Mouse (Mus musculus): Measurements from ENCODE around the gene Tpcn1. TPM values are rescaled to one million over a fixed set of nuclear protein-coding genes. Genes with fewer than 3 reads are reported as not detected.

Gene Tpcn1
- total RNA-seq, 2 experiments from 2014 or later, result 147 to 199 TPM

DNA sequence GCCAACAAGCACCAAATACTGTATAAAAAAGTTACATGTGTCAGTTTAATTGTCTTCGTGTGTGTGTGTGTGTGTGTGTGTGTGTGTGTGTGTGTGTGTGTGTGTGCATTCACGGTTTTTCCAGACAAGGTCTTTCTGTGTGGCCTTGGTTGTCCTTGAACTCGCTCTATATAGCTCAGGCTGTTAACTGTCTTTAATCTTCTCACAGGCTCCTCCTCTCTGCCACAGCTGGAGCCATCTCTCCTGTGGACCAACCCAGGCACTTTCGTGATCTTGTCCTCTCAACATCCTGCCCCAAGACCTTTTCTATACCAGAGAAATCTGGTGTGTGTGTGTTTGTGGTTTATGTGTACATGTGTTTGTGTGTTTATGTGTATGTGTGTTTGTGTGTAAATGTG is 24.6 kb downstream of the Tpcn1 start:
- ATAC-seq (replicated peaks; ENCODE audit: low FRiP score, poor library complexity, severe bottlenecking), result no peak

DNA sequence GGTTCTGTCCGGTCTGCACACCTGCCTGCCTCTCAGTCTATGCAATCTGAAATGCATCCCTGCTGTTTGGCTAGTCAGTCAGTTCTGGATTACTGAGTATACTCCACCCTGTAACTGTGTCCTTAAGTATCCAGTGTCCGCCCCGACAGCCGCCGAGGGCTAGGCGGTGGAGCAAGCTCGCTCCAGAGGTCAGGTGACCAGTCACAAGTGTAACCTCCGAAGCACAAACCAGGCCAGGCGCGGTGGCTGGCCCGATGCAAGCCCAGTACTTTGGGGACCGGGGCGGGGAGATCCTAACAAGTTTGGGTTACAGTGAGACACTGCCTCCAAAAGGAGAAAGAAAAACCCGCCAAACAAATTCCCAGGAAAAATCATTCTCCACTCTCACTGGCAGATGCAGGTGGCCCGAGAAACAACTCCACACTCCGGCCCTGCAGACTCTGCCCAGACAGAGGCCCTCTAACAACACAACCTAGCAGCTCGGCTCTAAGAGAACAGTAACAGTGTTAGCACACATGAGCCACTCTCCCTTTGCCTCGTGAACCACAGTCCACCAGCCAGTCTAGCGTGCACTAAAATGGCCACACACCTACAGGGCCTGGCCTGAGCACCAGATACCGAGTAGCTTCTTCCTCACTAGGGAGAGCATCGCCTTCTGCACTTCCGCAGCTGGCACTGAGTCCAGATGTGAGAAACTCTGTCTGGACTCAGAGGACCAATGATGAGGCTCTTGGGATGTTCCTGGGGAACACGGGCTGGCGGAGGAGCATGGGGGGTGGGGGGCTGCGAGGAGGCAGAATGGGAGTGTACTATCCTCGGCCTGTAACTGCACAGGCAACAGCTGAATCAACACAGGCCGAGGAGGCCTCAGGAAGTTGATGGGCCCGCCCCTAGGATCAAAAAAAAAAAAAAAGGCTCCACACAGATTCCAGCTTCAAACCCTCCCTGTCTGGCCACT is 25.2 kb downstream of the Tpcn1 start:
- no peak for ATAC-seq (replicated peaks; ENCODE audit: low FRiP score, poor library complexity, severe bottlenecking)

DNA sequence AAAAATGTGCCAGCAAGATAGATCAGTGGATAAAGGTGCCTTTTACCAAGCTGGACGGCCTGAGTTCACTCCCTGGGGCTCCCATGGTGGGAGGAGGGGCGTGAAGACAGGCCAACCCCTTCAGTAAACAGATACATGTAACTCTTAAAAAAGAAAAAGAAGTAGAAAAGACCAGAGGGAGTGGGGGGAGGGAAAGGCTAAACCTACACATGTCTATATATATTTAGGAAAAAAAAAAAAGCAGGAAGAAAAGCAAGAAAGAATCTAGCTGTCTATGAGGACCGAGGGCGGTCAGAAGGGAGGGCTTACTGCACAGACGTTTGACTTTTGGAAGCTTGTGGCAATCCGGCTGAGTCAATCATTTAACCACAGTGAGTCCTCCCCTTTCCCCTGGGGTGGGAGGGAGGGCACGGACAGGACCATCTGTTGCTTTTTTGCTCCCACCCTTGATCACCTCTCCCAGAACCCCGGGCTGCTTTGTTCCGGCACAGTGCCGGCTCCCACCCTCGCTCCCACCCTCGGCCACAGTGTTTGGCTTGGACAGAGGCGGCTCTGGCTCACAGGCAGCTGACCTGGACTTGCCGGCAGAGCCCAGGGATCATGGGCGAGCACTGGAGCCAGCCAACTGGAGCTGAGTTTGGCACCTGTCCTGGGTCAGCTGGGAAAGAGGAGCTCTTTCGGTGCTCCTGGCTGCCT is 27.7 kb downstream of the Tpcn1 start:
- no peak for ATAC-seq (replicated peaks; ENCODE audit: low FRiP score, poor library complexity, severe bottlenecking)

DNA sequence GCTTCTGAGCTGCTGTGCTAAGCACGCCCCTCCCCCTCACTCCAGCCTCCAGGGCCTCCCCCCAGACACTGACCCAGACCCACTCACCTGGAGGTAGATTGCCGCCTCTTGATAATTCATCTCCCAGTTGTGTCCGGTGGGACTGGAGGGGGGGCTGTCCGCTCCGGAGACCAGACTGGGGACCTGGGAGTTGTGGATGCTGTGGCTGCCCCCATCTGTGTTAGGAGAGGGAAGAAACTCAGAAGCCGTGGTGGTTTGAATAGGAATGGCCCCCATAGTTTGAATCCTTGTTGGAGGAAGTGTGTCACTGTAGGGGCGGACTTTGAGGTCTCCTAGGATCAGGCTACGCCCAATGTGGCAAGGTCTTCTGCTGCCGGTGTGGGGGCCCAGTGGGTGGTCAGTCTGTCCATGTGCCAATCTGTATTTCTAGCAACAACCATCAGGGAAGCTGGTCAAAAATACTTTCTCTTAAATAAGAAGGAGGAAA is 28.3 kb downstream of the Tpcn1 start:
- ATAC-seq (replicated peaks; ENCODE audit: low FRiP score, poor library complexity, severe bottlenecking), result no peak

DNA sequence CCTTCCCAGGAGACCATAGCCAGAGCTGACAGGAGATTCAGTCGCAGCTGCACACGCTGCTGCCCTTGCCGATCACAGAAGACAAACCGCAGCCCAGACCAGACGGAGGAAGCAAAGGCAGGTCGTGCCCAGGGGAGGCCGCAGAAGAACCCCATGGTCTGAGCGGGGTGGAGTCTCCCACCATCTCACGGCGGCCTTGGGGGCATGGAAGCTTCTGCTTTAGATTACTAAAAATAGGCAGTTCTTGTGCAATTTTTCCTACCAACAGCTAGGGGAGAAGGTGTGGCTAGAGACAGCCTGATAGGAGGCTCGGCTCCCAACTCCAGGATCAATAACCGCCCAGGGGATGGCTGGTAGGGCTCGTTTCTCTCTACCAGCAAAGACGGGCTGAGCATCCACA is 29.7 kb downstream of the Tpcn1 start:
- no peak for ATAC-seq (replicated peaks; ENCODE audit: low FRiP score, poor library complexity, severe bottlenecking)

DNA sequence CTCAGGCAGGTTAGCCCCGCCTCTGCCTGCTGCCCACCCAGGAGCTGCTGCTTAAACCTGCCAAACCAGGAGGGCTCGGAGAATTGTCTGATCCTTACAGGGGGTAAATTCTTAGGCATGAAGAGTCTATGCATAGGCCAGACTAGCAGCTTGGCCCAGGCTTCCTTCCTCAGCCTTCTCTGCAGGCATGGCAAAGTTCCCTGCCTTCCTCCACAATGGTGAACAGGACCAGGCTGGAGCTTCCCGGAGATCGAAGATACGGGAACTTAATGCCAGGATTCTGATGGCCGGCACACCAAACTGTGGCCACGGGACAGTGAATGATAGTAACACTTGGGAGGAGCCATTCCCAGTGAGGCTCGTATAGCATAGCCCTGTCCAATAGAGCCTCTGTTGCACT is 30.4 kb downstream of the Tpcn1 start:
- no peak for ATAC-seq (replicated peaks; ENCODE audit: low FRiP score, poor library complexity, severe bottlenecking)

DNA sequence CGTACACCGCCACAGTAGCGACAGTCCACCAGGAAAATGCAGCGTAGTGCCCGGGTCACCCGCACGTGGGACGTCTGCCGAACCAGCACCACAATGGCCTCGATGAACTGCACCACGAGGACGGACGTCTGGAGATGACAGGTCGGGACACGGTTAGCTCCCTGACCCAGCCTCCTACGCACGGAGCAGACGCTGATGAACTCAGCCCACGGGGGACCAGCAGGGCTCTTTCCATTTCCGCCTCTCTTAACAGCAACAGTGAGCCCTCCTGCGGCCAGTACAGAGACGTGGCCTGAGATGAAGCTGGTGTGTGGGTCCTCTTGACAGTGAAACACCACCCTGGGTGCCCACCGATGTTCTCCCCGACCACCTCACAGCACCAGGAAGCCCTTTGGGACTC is 32.6 kb downstream of the Tpcn1 start:
- ATAC-seq (replicated peaks; ENCODE audit: low FRiP score, poor library complexity, severe bottlenecking), result no peak

DNA sequence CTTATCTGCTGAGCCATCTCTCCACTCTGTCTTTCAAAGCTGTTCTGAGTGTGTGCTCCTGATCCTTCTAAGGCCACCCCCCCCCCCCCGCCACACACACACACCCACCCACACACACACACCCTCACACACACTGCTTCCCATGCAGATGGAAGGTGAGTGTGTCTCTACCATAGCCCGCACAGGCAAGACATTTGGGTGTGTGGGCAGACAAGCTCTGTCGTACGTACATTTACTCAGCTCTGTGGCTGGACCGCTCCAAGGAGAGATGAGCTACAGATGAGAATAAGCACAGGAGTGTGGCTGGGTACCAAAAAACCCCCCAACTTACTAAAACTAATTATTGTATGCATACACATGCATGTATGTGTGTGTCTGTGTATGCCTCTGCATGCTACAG is 37.8 kb downstream of the Tpcn1 start:
- ATAC-seq (replicated peaks; ENCODE audit: low FRiP score, poor library complexity, severe bottlenecking), result no peak

DNA sequence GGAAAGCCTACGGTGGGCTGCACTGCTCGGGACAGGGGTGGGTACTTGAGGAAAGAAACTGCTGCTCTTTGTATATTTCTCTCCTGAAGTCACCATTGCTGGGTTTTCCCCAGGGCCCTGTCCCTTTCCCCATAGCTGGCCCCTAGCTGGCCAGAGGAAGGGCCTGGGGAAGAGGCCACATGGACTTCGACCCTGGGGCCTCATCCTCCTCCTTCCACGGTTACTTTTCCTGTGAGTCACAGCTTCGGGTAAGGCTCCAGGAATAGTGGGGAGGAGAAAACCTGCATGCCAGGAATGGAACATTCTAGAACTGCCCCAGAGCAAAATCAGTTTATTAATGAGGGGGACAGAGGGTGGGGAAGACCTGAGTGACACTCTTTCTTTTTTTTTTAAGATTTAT is 38.3 kb downstream of the Tpcn1 start:
- no peak for ATAC-seq (replicated peaks; ENCODE audit: low FRiP score, poor library complexity, severe bottlenecking)

DNA sequence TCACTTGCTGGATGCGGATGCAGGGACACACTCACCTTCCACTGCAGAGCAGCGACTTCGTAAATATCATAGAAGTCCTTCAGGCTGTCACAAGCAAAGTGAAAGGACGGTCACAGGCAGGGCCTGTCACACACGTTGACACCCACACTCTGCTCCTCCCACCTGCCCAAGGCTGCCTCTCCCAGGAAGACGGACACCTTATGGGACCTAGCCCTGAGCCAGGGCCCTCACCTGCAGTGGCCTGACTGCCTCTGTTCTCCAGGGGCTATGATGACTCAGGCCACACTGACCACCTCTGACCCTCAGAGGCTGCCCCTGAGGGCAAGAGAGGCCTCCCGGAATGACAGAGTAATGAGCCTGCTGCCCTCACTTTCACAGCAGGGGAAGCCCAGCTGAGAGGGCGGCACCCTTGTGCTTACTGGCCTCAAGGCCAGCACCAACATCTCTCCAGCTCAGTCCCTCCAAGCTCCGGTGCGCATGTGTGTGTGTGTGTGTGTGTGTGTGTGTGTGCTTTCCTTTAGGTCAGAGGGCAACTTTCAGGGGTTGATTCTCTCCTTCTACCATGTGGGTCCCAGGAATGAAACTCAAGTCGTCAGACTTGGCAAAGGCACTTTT is 40.1 kb downstream of the Tpcn1 start:
- no peak for ATAC-seq (replicated peaks; ENCODE audit: low FRiP score, poor library complexity, severe bottlenecking)

DNA sequence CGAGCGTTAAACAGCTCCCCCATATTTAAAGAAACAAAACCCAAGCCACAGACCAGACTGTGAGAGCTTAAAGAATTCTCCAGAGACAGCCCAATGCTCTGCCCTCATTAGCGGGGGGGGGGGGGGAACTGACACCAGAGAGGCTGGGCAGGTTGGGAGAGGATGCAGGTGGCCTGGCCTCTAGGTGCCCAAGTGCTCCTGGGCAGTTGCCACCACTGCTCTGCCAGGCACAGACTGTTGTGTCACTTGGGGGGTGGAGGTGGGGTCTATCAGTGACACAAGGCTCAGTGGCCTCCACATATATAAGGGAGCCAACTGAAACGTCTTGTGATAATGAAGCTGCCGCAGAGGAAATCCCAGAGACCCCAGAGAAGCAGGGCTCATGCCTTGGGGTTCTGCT is 51.8 kb downstream of the Tpcn1 start:
- no peak for ATAC-seq (replicated peaks; ENCODE audit: low FRiP score, poor library complexity, severe bottlenecking)

DNA sequence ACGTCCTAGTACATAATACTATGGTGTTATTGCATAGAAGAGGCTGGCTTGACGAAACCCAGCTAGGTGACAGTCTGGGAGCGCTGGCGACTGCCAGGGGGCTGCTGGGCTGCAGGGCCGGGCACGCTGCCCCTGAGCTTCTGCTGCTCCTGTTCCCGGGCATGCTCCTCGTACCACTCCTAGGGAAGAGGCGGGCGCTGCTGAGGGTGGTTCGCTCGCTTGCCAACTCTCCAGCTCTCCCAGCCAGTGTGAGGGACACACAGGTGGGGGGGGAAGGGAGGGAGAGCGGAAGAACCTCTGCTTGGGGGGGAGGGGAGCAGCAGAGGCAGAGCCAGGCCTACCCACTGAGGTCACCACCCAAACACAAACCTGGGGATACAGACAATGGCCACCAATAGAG is 52.4 kb downstream of the Tpcn1 start:
- no peak for ATAC-seq (replicated peaks; ENCODE audit: low FRiP score, poor library complexity, severe bottlenecking)

DNA sequence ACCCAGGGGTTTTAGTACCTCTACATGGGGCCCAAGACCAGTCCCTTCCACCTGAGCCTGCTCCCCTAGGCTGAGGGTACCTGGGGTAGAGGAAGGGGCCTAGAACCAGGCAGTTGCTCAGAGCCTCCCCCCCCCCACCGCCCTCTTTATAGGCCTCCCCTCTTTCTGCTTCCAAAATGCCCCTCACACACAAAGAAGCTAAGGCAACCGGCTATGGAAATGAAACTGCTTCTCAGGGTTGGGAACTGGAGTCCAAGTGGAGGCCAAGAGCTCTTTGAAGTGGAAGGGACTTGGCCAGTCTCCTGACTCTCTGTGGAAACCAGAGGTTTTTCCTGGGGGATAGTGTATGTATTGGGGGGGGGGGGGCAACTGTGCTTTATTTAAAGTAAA is 53.8 kb downstream of the Tpcn1 start:
- no peak for ATAC-seq (replicated peaks; ENCODE audit: low FRiP score, poor library complexity, severe bottlenecking)

DNA sequence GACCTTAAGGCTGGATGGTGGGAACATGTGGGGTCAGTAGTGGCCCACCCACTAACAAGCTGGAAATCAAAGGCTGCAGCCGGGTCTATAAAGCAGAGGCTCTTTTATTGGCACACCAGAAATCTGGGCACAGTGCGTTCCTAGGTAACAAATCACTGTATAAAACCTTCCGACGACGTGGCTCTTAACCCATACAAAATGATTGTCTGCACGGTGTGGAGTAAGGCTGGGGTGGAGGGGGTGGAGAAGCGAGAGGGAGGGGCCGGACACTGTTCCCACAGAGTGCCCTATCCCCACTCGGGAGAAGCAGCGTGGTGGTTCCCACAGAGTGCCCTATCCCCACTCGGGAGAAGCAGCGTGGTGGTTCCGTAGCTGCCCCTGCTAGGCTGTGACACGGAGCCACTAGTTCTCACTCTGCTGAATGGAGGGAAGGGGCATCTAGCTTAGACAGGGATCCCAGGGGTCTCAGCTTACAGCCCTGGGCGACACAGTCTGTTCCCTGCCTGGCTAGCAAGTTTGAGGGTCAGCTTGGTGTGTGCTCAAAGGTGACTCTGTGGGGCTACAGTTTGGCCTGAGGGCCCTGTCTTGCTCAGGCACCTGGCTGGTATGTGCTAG is 54.3 kb downstream of the Tpcn1 start:
- ATAC-seq (replicated peaks; ENCODE audit: low FRiP score, poor library complexity, severe bottlenecking), result no peak

DNA sequence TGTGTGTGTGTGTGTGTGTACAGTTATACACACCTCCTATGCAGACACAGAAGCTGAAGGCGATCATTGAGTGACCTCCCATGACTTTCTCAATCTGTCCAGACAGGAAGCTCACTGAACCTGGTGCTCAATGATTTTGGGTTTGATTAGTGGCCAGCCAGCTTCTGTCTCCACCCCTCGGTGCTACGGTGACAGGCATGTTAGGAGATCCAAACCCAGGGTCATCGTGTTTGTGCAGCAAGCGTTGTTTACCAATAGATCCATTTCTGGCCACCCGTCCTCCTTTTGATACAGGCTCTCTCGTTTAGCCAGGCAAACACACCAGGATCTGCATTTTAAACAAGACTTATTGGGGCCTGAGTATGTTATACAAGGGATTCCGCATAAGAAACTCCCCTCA is 56.8 kb downstream of the Tpcn1 start:
- no peak for ATAC-seq (replicated peaks; ENCODE audit: low FRiP score, poor library complexity, severe bottlenecking)

DNA sequence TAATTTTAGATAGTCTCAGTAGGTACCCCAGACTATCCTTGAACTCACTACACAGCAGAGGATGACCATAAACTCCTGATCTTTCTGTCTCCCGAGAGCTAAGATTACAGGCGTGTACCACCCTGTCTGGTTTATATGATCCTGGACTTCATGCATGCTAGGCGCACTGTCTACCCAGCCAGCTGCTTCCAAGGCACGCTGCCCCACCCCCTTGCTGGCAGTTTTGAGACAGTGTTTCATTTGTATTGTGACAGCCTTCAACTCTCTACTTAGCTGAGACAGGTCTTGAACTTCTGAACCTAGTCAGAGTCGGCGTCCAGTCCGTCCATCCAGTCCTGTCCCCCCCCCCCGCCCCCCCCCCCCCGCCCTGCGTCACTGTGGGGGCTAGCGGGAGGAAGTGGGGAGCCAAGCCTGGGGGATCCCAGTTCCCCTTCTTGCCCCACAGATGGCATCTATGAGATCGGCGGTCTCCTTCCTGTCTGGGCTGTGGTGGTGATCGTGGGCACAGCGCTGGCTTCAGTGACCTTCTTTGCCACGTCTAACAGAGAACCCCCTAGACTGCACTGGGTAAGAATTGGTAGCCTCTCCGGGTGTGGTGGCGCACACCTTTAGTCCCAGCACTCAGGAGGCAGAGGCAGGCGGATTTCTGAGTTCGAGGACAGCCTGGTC is 61.0 kb downstream of the Tpcn1 start:
- no peak for ATAC-seq (replicated peaks; ENCODE audit: low FRiP score, poor library complexity, severe bottlenecking)

DNA sequence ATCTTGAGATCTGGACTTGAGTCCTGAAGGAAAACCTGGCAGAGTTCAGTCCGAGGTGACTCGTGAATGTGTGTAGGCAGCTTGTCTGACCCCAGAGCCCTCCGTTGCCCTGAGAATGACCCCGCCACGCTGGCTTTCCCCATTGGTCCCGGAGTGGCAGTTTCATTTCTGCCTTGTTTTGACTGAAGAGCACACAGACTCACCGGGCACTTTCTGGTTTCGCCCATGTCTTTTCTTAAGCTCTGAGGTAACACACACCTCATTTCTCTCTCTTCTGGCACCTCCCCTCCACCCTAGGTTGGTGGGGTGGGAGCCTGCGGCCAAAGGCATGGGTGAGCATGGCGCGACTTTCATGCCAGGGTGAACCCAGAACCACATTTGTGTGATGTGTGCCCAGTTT is 62.2 kb downstream of the Tpcn1 start:
- no peak for ATAC-seq (replicated peaks; ENCODE audit: low FRiP score, poor library complexity, severe bottlenecking)

DNA sequence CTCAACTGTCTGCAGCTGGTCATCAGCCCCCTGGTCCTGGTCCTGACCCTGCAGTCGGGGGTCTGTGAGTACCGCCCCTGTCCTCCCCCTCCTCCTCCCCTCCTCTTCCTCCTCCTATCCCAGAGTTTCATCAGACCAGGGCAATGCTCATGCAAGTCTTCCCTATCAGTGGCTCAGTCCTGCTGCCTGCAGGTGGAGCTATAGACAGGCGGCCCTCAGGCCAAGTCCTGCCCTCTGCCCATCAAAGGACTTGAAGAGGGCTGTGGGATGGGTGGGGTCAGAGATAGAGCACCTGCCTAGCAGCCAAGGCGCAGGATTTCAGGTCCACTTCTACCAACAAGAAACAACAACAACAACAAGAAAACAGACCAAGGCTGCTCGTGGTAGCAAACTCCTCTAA is 62.7 kb downstream of the Tpcn1 start:
- ATAC-seq (replicated peaks; ENCODE audit: low FRiP score, poor library complexity, severe bottlenecking), result peak; percentile 49; the same call in 1 of the 2 replicates

DNA sequence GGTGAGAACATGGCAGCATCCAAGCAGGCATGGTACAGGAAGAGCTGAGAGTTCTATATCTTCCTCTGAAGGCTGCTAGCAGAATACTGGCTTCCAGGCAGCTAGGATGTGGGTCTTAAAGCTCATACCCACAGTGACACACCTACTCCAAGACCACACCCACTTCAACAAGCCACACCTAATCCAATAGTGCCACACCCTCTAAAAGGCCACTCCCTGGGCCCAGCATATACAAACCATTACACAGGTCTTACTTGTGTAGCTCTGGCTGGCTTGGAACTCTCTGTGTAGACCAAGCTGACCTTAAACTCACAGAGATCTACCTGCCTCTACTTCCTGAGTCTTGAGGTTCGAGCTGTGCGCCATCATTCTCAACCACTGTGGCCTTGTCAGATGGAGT is 63.7 kb downstream of the Tpcn1 start:
- ATAC-seq (replicated peaks; ENCODE audit: low FRiP score, poor library complexity, severe bottlenecking), result peak; percentile 68

DNA sequence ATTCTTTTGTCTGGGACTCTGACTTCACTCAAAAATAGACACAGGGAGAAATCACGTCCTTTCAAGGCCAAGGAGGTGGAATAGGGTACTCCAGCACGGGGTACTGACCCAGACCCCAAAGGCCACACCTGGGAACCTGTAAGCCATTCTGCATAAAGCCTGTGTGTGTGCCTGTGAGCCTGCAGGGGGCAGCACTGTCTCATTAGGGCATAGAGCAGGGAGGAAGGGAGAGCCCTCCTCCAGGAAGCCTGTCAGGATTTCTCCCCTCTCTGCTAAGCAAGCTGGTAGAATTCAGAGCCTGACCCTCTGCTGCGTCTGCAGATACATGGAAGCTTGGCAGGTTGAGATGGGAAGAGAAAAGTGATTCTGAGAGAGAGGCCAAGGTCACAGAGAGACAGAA is 65.8 kb downstream of the Tpcn1 start:
- ATAC-seq (replicated peaks; ENCODE audit: low FRiP score, poor library complexity, severe bottlenecking), result peak; percentile 70

Measured in erythroblast, adult 5-6 weeks (primary cell).